Mouse (Mus musculus) forebrain, embryonic 16.5 days (tissue): ENCODE results near the gene Homer2. TPM values are rescaled to one million over a fixed set of nuclear protein-coding genes. Genes with fewer than 3 reads are reported as not detected.

ENCODE experiments used
- ATAC-seq: fragments of 200-750 bp; cut with Nextera tagmentation; 2 replicates; pipeline ENCODE4 v1.8.0; 2017; ENCODE audit warnings: mild to moderate bottlenecking, moderate library complexity
- H3K27ac ChIP-seq: fragments of 300-500 bp; sonication (generic); 2 replicates; pipeline ENCODE4 v1.5.1; 2014; ENCODE audit warnings: low read length, control low read depth
- H3K27me3 ChIP-seq: fragments of 300-500 bp; sonication (generic); replicated peaks from 2 replicates; pipeline ENCODE4 v1.6.1; 2014; ENCODE audit warnings: low read length; ENCODE audit not compliant: control insufficient read depth, insufficient read depth
- H3K36me3 ChIP-seq: fragments of 300-500 bp; sonication (generic); 2 replicates; pipeline ENCODE4 v1.6.1; 2014; ENCODE audit not compliant: control insufficient read depth, insufficient read depth
- H3K4me1 ChIP-seq: fragments of 300-500 bp; sonication (generic); replicated peaks from 2 replicates; pipeline ENCODE4 v1.6.1; 2014; ENCODE audit warnings: low read length; ENCODE audit not compliant: control insufficient read depth, insufficient read depth
- H3K4me2 ChIP-seq: fragments of 300-500 bp; sonication (generic); 2 replicates; pipeline ENCODE4 v1.6.1; 2014; ENCODE audit warnings: mild to moderate bottlenecking, low read length, control low read depth
- H3K4me3 ChIP-seq: fragments of 300-500 bp; sonication (generic); replicated peaks from 2 replicates; pipeline ENCODE4 v1.5.1; 2014; ENCODE audit warnings: mild to moderate bottlenecking, low read length, control low read depth
- H3K9ac ChIP-seq: fragments of 300-500 bp; sonication (generic); replicated peaks from 2 replicates; pipeline ENCODE4 v1.6.1; 2014; ENCODE audit warnings: low read depth, low read length, control low read depth
- H3K9me3 ChIP-seq: fragments of 300-500 bp; sonication (generic); 2 replicates; pipeline ENCODE4 v1.6.1; 2016; ENCODE audit warnings: low read length; ENCODE audit not compliant: control insufficient read depth
- WGBS: fragments of 180-500 bp; shearing (Covaris S2); extraction: QIAGEN DNeasy Blood & Tissue Kit; methylation state at CpG from one replicate; pipeline ENCODE4 v1.1.7; 2014; 5-methylcytosine and 5-hydroxymethylcytosine counted together
- polyA plus RNA-seq: library from polyadenylated mRNA; unstranded; fragments of >200 nt; fragmentation: Nextera tagmentation; extraction: Ambion mirVana; gene quantifications from 2 replicates; pipeline ENCODE4 v1.2.1, GENCODE M21; 2015

The Homer2 gene
- polyA plus RNA-seq, 1 experiment from 2014 or later: 19.1 TPM

DNA sequence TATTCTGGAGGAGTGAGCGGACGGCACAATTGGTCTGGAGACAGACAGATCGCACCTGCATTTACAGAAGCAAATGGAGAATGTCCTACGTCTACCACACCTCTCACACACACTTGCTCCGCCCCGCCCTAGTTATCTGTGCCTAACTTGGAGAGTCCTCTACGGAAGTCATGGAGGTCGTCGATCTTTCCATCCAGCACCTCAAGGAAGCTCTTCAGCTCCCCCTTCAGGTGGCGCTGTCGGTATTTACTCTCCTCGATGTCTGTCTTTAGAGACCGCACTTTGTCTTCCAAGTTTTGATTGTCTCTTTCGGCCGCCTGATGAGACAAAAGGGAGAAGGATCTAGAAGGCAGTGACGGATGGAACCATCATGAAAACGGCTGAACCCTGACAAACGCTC, 97.2 kb downstream of the Homer2 start:
- ATAC-seq: no peak
- Histone ChIP-seq H3K9me3 (no peaks in the 10 kb centered on the region), H3K27me3 (no peaks in the 10 kb centered on the region), H3K9ac (no peak overlapping the region), H3K36me3 (no peaks in the 10 kb centered on the region), H3K4me1 (no peaks in the 10 kb centered on the region), H3K4me2 (no peak overlapping the region), H3K4me3 (no peak overlapping the region), H3K27ac (no peak overlapping the region)
- WGBS: 61% methylated on average over 18 of the region's 18 CpGs

- H3K36me3 ChIP-seq: no peaks in the 10 kb centered on the region
- no peaks in the 10 kb centered on the region for H3K9me3 ChIP-seq
- H3K27ac ChIP-seq: no peak overlapping the region
- no peaks in the 10 kb centered on the region for H3K27me3 ChIP-seq
- no peak for ATAC-seq
- no peak overlapping the region for H3K4me2 ChIP-seq
- H3K4me3 ChIP-seq: no peak overlapping the region
- H3K4me1 ChIP-seq: no peaks in the 10 kb centered on the region
- 65% methylated on average over 5 of the region's 5 CpGs for WGBS
- no peak overlapping the region for H3K9ac ChIP-seq
These were observed 100.9 kb downstream of the Homer2 start for GRCm38 (mm10) chr7:81606452-81606851.

- Histone ChIP-seq H3K4me3 (no peak overlapping the region), H3K27ac (no peak overlapping the region), H3K36me3 (no peaks in the 10 kb centered on the region), H3K4me2 (no peak overlapping the region), H3K27me3 (no peaks in the 10 kb centered on the region), H3K4me1 (no peaks in the 10 kb centered on the region), H3K9me3 (no peaks in the 10 kb centered on the region), H3K9ac (no peak overlapping the region)
- 78% methylated on average over 4 of the region's 4 CpGs for WGBS
- no peak for ATAC-seq
These were observed 101.8 kb downstream of the Homer2 start for GRCm38 (mm10) chr7:81605489-81605888.

DNA sequence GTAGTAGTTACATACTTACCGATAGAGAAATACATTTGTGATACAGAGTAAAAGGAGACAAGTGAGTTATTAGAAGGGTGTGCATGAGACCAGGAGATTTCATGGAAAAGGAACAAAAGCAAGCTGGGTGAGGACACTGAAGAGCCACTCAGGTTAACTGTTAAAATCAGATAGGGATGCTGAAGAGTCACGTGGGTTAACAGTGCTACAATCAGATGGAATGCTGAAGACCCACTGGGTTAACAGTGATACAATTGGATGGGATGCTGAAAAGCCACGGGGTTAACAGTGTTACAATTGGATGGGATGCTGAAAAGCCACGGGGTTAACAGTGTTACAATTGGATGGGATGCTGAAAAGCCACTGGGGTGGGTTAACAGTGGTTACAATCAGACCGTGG, 102.3 kb downstream of the Homer2 start:
- no peak overlapping the region for H3K4me2 ChIP-seq
- no peak overlapping the region for H3K4me3 ChIP-seq
- no peak overlapping the region for H3K27ac ChIP-seq
- H3K36me3 ChIP-seq: no peaks in the 10 kb centered on the region
- H3K27me3 ChIP-seq: no peaks in the 10 kb centered on the region
- WGBS: 82% methylated on average over 5 of the region's 5 CpGs
- no peaks in the 10 kb centered on the region for H3K4me1 ChIP-seq
- H3K9ac ChIP-seq: no peak overlapping the region
- no peaks in the 10 kb centered on the region for H3K9me3 ChIP-seq
- ATAC-seq: no peak

- ATAC-seq: no peak
- H3K27me3 ChIP-seq: no peaks in the 10 kb centered on the region
- no peak overlapping the region for H3K4me3 ChIP-seq
- H3K4me2 ChIP-seq: no peak overlapping the region
- H3K27ac ChIP-seq: no peak overlapping the region
- peaks cover 17% of the 10 kb centered on the region for H3K36me3 ChIP-seq
- H3K4me1 ChIP-seq: no peaks in the 10 kb centered on the region
- no peak overlapping the region for H3K9ac ChIP-seq
- no peaks in the 10 kb centered on the region for H3K9me3 ChIP-seq
- WGBS: 79% methylated on average over 8 of the region's 8 CpGs
These were observed 107.7 kb downstream of the Homer2 start for GRCm38 (mm10) chr7:81599379-81600280.

- peaks cover 22% of the 10 kb centered on the region for H3K36me3 ChIP-seq
- no peak overlapping the region for H3K27ac ChIP-seq
- H3K4me1 ChIP-seq: no peaks in the 10 kb centered on the region
- H3K27me3 ChIP-seq: no peaks in the 10 kb centered on the region
- ATAC-seq: no peak
- no peaks in the 10 kb centered on the region for H3K9me3 ChIP-seq
- 97% methylated on average over 1 of the region's 1 CpGs for WGBS
- H3K4me3 ChIP-seq: no peak overlapping the region
- H3K4me2 ChIP-seq: no peak overlapping the region
- no peak overlapping the region for H3K9ac ChIP-seq
These were observed 109.7 kb downstream of the Homer2 start for GRCm38 (mm10) chr7:81597660-81598059.

DNA sequence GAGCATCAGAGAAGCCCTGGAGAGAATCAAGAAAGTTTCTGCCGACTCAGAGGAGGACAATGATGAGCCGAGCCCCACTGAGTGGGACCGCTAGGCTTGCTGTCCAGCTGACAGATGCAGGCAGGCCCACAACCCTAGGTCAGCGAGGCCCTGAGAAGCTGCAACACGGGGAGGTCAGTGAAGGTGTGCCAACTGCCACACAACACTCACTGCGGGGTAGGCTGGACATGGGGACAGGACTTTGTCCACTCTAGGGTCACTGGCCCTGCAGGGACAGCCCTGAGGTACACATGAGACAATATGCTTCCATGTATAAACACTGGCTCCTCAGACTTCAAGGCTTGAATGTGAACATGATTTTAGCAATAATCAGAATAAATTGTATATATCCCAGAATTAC, 111.2 kb downstream of the Homer2 start:
- WGBS: 80% methylated on average over 6 of the region's 6 CpGs
- no peak for ATAC-seq
- Histone ChIP-seq H3K27ac (no peak overlapping the region), H3K4me1 (no peaks in the 10 kb centered on the region), H3K4me3 (no peak overlapping the region), H3K9ac (no peak overlapping the region), H3K4me2 (no peak overlapping the region), H3K36me3 (peaks cover 32% of the 10 kb centered on the region), H3K9me3 (no peaks in the 10 kb centered on the region), H3K27me3 (no peaks in the 10 kb centered on the region)

GRCm38 (mm10) chr7:81595056-81595455, 112.3 kb downstream of the Homer2 start:
- no peak for ATAC-seq
- Histone ChIP-seq H3K4me3 (no peak overlapping the region), H3K9me3 (no peaks in the 10 kb centered on the region), H3K27me3 (no peaks in the 10 kb centered on the region), H3K4me1 (no peaks in the 10 kb centered on the region), H3K4me2 (no peak overlapping the region), H3K9ac (no peak overlapping the region), H3K27ac (no peak overlapping the region), H3K36me3 (peaks cover 32% of the 10 kb centered on the region)
- 88% methylated on average over 5 of the region's 5 CpGs for WGBS

GRCm38 (mm10) chr7:81593387-81593786, 113.9 kb downstream of the Homer2 start:
- no peaks in the 10 kb centered on the region for H3K9me3 ChIP-seq
- no peak overlapping the region for H3K4me2 ChIP-seq
- H3K9ac ChIP-seq: no peak overlapping the region
- H3K36me3 ChIP-seq: peaks cover 31% of the 10 kb centered on the region
- ATAC-seq: no peak
- H3K4me3 ChIP-seq: no peak overlapping the region
- WGBS: 92% methylated on average over 8 of the region's 8 CpGs
- H3K4me1 ChIP-seq: no peaks in the 10 kb centered on the region
- no peak overlapping the region for H3K27ac ChIP-seq
- no peaks in the 10 kb centered on the region for H3K27me3 ChIP-seq
